Mouse (Mus musculus) retina, postnatal 7 days (tissue): Measurements from ENCODE around the gene Vps53.
A peak's percentile ranks its signal among the peaks of the same experiment; 100 is the strongest.
"Not testable (repeated sequence)": the region's sequence is repeated elsewhere in the genome, so short reads cannot be mapped to it uniquely, and the experiment has no call there.

Source experiments
- DNase-seq: peaks from one replicate; pipeline ENCODE4 v3.0.0-alpha.2; 2012; ENCODE audit warnings: low read depth, low spot score

Gene Vps53

GRCm38 (mm10) chr11:76179495-76180145, at the start of gene Vps53, which contains the start of gene Fam57a:
Vps53 (minus strand) TSS chr11:76179647.
Fam57a (plus strand) TSS chr11:76179671.
- DNase-seq = peak; percentile 86

- DNase-seq = no peak
Measured at GRCm38 (mm10) chr11:76225051-76225450, 45.6 kb upstream of the Vps53 start.

- no peak for DNase-seq
Measured at GRCm38 (mm10) chr11:76224631-76225030, 45.2 kb upstream of the Vps53 start.

- peak; percentile 95 for DNase-seq
Measured at GRCm38 (mm10) chr11:76217390-76217800, 37.9 kb upstream of the Vps53 start, which contains the start of the genes Dbil5 and Gemin4. Dbil5 (plus strand) TSS chr11:76217608. Gemin4 (minus strand) TSS chr11:76217664.

DNA sequence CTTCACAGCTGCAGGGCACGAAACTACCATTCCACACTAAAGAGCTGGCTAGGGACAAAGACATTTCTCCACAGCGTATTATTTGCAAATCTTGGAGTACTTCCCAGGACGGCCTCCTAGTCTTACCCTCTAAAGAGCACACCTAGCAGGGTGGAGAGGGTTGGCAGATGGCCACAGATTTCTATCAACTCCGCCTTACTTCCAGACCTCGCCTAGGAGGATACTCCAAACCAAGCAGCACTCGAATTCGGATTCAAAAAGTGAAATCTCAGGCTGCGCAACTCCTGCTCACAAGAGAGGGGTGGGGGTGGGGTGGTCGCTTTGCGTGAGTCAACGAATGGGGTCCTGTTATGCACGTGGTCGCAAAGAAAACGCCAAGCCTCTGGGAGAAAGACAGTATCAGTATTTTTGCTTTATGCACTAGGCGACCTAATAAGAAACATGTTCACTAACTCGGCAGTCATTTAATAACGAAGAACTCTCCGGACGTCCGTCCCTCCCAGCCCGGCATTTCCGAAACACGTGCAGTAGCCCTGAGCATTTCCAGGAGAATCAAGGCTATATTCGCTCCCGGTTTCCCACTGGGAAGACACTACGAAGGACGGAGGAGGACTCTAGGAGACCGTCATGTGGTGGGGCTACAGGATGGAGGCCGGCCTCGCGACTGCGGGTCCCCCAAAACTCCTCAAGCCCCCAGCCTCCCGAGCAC, 37.4 kb upstream of the Vps53 start:
- no peak for DNase-seq

DNA sequence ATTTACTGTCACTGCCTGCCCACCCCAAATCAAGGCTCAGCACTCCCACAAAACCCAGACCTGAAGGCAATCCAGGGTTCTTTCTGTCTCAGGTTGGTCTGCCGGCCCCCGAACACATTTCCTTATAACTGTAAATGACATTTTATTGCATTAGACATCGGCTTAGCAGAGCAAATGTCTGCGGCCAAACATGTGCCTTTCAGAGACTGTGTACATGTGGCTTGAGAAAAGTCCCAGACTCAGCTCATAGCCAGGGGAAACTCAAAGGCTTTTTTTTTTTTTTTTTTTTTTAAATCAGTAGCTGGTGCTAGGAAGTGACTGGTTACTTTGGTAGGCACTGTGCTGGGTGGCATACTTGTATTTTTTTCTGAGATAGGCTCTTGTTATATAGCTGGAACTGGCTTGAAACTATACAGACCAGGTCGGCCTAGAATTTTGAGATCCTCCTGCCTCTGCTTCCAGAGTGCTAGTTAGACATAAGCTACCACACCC, 36.6 kb upstream of the Vps53 start:
- no peak for DNase-seq

GRCm38 (mm10) chr11:76215011-76215410, 35.6 kb upstream of the Vps53 start:
- no peak for DNase-seq

- DNase-seq = no peak
Measured at GRCm38 (mm10) chr11:76213841-76214240, 34.4 kb upstream of the Vps53 start.

GRCm38 (mm10) chr11:76211595-76211994, 32.1 kb upstream of the Vps53 start:
- not testable (repeated sequence) for DNase-seq

DNA sequence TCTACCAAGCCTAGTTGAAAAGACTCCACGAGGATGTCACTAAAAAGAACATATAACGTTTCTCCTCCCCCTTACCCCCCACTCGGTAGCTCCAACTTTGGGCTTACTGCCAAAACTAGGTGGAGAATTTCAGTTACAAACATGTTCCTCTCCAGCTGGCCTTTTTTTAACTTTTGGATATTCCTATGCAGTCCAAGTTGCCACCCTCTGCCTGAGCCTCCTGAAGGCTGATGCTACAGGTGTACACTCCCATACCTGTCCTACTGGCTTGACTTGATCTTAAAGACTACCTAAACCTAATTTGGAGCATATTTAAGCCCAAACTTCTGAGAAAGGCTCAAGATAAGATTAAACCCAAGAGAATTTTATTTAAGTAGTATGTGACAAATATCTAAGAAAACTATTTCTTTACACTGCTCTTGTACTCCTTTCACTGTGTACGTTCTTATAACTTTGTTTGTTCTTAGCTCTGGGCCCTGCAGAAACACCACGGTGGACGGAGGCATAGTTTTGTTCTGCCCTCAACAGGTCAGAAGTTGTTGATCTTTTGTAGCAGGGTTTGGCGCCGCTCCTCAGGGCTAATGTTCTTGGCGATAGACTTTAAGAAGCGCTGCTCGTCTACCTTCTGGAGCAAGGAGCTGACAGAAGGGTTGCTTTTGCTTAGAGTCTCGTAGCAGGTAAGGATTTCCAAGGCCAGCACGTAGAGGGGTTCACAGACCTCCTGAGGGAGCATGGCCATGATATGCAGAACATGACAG, 31.0 kb upstream of the Vps53 start:
- DNase-seq = no peak

GRCm38 (mm10) chr11:76206793-76207192, 27.3 kb upstream of the Vps53 start:
- no peak for DNase-seq

- peak; percentile 72 for DNase-seq
Measured at GRCm38 (mm10) chr11:76201761-76202674, 22.6 kb upstream of the Vps53 start.

DNA sequence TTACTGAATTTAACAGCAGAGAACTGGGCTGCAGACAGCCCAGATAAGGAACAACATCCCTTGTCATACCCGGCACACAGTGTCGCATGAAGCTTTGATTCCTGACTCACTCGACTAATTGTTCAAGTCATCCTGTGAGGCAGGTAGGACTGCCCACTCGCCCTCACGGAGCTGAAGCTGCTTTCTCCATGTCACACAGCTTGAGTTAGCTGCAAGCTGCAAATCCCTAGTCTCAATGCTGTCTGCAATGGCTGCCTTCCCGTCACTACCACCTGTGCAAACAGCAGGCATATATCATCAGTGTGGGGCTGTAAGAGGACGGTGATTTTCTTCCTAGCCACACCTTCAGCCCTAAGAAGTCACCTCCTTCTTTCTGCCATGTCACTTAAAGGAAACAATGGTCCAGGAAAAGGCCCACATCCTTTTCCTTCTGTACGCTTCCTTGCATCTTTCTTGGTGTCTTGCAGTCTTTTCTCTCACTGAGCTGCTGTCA, 17.6 kb upstream of the Vps53 start:
- DNase-seq = no peak

DNA sequence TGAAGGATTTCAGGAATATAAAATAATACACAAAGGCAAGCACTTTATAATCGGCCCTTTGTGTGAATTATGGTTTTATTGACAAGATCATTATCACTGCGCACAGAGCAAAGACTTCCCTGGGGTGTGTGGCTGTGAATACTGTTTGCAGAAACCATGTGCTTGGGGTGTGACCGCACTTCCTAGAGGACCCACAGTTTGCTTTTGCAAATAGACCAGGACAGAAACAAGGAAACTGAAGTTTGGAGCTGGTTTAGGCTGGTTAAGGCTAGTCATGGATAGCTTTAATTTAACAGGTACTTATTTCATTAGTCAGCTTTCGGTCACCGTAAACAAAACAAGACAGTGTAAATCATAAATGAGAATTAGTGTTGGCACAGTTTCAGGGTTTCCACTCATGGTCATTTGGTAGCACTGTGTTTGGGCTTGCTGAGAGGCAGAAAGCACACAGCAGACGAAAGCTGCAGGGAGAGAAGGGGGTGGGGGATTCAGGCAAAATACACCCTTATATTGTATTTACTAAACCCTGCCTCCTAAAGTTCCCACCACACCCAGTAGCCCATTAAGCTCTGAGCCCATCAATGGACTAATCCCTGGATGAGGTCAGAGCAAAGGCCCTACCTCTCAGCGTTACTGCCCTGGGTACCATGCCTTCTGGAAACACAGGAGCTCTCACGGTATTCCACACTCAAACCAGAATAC, 17.0 kb upstream of the Vps53 start:
- no peak for DNase-seq

DNA sequence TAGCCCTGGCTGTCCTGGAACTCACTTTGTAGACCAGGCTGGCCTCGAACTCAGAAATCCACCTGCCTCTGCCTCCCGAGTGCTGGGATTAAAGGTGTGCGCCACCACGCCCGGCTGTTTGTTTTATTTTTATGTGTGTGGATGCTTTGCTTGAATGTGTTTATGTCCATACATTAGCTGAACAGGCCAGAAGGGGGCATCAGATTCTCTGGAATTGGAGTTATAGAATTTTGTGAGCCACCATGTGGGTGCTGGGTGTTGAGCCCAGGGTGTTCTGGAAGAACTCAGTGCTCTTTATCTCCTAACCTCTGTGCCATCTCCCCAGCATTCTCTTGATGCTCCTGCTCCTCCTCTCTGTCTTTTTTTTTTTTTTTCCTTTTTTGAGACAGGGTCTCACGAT, 7.5 kb upstream of the Vps53 start:
- DNase-seq = no peak

DNA sequence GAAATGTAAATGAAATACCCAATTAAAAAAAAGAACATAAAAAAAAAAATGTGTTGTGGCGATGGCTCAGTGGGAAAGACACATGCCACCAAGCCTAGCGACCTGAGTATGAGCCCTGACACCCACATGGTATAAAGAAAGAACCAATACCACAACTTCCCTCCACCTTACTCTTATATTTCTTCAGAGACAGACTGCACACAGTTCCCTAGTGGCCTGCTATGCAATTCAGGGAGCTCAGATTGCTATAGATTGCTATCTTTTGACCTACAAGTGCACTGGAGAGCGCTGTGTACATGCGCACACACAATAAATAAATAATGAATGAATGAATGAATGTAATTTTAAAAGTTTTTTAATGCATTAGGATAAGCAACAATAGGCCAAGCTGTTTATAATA, 4.3 kb upstream of the Vps53 start:
- DNase-seq = no peak

GRCm38 (mm10) chr11:76180146-76180540, 696 bp upstream of the Vps53 start:
- no peak for DNase-seq

DNA sequence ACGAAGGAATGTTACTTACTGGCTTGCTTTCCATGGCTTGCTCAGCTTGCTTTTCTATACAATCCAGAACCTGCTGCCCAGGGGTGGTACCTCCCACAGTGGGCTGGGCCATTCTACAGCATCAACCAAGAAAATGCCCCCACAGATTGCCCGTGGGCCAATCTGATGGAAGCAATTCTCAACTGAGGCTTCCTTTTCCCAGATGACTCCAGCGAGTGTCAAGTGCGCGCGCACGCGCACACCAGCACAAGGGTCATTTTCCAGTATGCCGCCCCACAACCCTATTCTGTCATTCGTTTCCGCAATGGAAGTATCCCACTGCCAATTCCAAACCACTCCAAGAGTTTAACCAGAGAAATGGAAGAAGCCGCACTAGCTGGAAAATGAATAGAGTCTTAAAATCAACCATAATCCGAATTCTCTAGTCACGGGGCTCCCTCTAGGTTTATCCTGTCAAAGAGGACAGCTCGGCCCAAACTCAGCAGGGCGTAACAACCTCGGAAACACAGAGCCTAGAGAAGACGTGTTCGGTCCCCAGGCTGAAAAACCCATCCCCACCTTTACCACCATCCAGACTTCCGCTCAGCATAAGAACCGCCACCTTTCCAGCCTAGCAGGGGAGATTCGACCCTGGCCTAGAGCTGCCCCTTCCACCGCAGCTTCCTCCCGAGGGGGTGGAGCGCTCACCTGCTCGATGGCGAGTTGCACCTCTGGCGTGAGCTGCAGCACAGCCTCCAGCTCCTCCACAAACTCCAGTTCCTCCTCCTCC, 537 bp downstream of the Vps53 start:
- no peak for DNase-seq

DNA sequence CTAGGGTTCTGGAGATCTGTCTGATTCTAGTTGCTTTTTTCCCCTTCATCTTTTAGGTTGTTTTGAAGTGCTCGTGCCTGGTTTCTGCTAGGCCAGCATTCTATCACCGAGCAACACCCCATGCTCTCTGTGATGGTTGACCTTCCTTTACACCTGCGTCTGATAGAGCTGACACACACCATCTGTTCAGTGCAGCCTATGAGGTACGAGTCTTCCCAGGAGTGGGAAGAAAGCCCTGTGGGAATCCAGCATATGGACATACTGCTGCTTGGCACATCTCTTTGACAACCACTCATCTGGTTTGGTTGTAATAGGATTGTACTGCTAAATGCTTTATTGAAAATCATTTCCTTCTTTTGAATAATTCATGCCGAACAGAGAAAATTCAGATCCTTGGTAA, 9.2 kb downstream of the Vps53 start:
- DNase-seq = no peak

- DNase-seq = no peak
Measured at GRCm38 (mm10) chr11:76168976-76169375, 10.5 kb downstream of the Vps53 start.
